Mouse (Mus musculus) lung, postnatal 0 days (tissue): ENCODE data around the gene Ccdc42. TPM values are rescaled to one million over a fixed set of nuclear protein-coding genes. Genes with fewer than 3 reads are reported as not detected.

ENCODE experiments used
- ATAC-seq: fragments of 200-750 bp; cut with Nextera tagmentation; 2 replicates; pipeline ENCODE4 v1.8.0; 2017; ENCODE audit warnings: moderate library complexity
- DNase-seq: peaks from one replicate; pipeline ENCODE4 v3.0.0-alpha.2; 2016; ENCODE audit warnings: low spot score
- H3K27ac ChIP-seq: fragments of 300-500 bp; sonication (generic); 2 replicates; pipeline ENCODE4 v1.5.1; 2014; ENCODE audit warnings: antibody characterized with exemption, mild to moderate bottlenecking, low read length, mixed read lengths
- H3K27me3 ChIP-seq: fragments of 300-500 bp; sonication (generic); replicated peaks from 2 replicates; pipeline ENCODE4 v1.6.1; 2014; ENCODE audit warnings: low read length, mixed read lengths; ENCODE audit not compliant: insufficient read depth
- H3K36me3 ChIP-seq: fragments of 300-500 bp; sonication (generic); 2 replicates; pipeline ENCODE4 v1.6.1; 2014; ENCODE audit warnings: low read length, mixed read lengths; ENCODE audit not compliant: insufficient read depth
- H3K4me1 ChIP-seq: fragments of 300-500 bp; sonication (generic); 2 replicates; pipeline ENCODE4 v1.6.1; 2014; ENCODE audit warnings: antibody characterized with exemption, low read depth, low read length, mixed read lengths; ENCODE audit not compliant: insufficient read depth
- H3K4me2 ChIP-seq: fragments of 300-500 bp; sonication (generic); replicated peaks from 2 replicates; pipeline ENCODE4 v1.6.1; 2014; ENCODE audit warnings: low read depth, mild to moderate bottlenecking, low read length, moderate library complexity, mixed read lengths
- H3K4me3 ChIP-seq: fragments of 300-500 bp; sonication (generic); 2 replicates; pipeline ENCODE4 v1.5.1; 2014; ENCODE audit warnings: low read depth, low read length
- H3K9ac ChIP-seq: fragments of 300-500 bp; sonication (generic); replicated peaks from 2 replicates; pipeline ENCODE4 v1.6.1; 2014; ENCODE audit warnings: low read depth, mild to moderate bottlenecking
- H3K9me3 ChIP-seq: fragments of 300-500 bp; sonication (generic); 2 replicates; pipeline ENCODE4 v1.6.1; 2016; ENCODE audit warnings: low read length, mixed read lengths
- CTCF ChIP-seq: IDR thresholded peaks from 2 replicates; pipeline ENCODE4 v1.5.1; 2016; ENCODE audit warnings: antibody characterized with exemption, mild to moderate bottlenecking
- EP300 ChIP-seq: IDR thresholded peaks from 2 replicates; pipeline ENCODE4 v1.6.1; 2016; ENCODE audit warnings: antibody characterized with exemption, mild to moderate bottlenecking, control low read depth
- WGBS: fragments of 180-500 bp; shearing (Covaris S2); extraction: QIAGEN DNeasy Blood & Tissue Kit; methylation state at CpG from one replicate; pipeline ENCODE4 v1.1.7; 2014; 5-methylcytosine and 5-hydroxymethylcytosine counted together
- polyA plus RNA-seq: library from polyadenylated mRNA; unstranded; fragments of >200 nt; fragmentation: Nextera tagmentation; extraction: Ambion mirVana; gene quantifications from 2 replicates; pipeline ENCODE4 v1.2.1, GENCODE M21; 2015

The Ccdc42 gene
- polyA plus RNA-seq, 1 experiment from 2014 or later = 0.91 TPM

DNA sequence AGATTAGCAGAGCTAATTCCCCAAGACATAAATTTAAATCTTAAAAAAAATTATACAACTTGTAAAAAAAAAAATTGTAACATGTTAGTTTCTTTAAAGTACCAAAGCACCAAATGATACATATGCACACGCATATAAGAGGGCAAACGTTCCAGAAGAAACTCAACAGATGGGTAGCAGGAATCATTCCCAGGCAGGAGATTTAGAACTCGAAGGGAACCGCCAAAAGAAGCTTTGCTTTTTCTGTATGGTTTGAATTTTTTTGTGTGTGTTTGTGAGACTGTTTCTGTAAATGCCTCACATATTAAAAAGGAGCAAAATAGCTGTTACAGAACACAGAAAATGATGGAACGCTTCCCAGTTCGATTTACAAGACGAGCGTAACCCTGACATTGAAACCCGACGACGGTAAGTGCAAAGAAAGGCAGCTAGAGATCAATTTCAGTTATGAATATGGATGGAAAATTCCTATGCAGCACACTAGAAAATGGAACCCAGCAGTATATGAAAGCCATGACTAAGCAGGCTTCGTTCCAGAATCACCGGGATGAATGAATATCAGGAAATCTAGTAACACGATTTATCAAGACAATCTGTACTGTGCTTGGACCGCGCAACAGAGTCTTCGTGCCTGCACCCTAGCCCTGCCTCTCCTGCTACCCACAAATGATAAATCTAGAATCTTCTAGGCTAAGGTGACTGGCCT lies 44.9 kb downstream of the Ccdc42 start:
- Histone ChIP-seq H3K4me2 (no peak overlapping the region), H3K9me3 (no peaks in the 10 kb centered on the region), H3K4me1 (no peaks in the 10 kb centered on the region), H3K27me3 (no peaks in the 10 kb centered on the region), H3K27ac (no peak overlapping the region), H3K36me3 (no peaks in the 10 kb centered on the region), H3K4me3 (no peak overlapping the region), H3K9ac (no peak overlapping the region)
- ATAC-seq (no peak), DNase-seq (no peak)
- 75% methylated on average over 17 of the region's 17 CpGs for WGBS
- TF ChIP-seq CTCF (no peak), EP300 (no peak)

GRCm38 (mm10) chr11:68637861-68638615 lies 51.2 kb downstream of the Ccdc42 start:
- H3K4me1 ChIP-seq = no peaks in the 10 kb centered on the region
- H3K4me3 ChIP-seq = no peak overlapping the region
- TF ChIP-seq CTCF = no peak
- 0 out of 2 replicates have a peak, but pooled peaks have one; percentile 11 for TF ChIP-seq EP300
- DNase-seq (peak; percentile 64), ATAC-seq (no peak)
- WGBS = 21% methylated on average over 10 of the region's 10 CpGs
- H3K36me3 ChIP-seq = no peaks in the 10 kb centered on the region
- H3K9ac ChIP-seq = no peak overlapping the region; the same call in 1 of the 2 replicates
- H3K27me3 ChIP-seq = no peaks in the 10 kb centered on the region
- H3K9me3 ChIP-seq = no peaks in the 10 kb centered on the region
- H3K4me2 ChIP-seq = peak overlapping the region; percentile 30; the same call in 1 of the 2 replicates
- no peak overlapping the region for H3K27ac ChIP-seq

DNA sequence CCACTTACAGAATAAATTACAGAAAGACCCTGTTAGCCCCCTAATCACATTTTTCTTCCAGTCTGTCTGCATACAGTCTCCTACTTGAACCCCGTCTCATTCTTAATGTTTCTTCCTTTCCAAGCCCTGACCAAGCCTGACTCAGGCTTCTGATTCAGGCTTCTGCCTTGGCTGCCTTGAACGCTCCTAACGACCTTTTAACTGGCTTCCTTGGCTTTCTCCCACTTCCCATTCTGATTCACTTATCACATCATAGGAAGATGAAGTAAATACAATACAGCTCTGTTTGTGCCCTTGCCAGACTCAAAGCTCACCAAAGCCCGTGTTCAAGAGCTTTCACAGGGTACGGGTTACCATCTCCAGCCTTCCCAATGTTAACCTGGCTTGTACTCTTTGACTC lies 54.5 kb downstream of the Ccdc42 start:
- Histone ChIP-seq H3K4me2 (no peak overlapping the region), H3K27ac (no peak overlapping the region), H3K36me3 (no peaks in the 10 kb centered on the region), H3K27me3 (no peaks in the 10 kb centered on the region), H3K4me3 (no peak overlapping the region), H3K9me3 (no peaks in the 10 kb centered on the region), H3K9ac (no peak overlapping the region), H3K4me1 (no peaks in the 10 kb centered on the region; the same call in 1 of the 2 replicates)
- ATAC-seq = no peak
- no peak for DNase-seq
- TF ChIP-seq EP300 = no peak
- TF ChIP-seq CTCF = no peak
- WGBS = 63% methylated on average over 5 of the region's 5 CpGs

DNA sequence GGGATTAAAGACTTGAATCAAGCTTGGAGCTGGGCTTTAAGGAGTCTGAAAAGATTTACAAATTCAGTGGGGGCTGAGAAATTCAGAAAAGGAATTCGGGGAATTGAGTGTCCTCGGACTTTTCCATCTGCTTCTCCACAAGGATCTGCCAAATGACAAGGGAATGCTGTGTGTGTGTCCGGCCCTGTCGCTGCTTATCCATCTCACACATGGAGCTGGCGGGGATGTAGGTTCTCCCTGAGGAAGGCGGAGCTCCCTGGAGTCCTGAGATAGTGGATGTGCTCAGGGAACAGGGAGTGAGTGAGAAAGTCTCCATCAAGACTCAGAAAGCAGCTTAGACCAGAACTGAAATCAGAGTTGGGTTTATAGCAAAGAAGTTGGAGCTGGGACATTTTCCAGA lies 58.0 kb downstream of the Ccdc42 start:
- TF ChIP-seq CTCF = no peak
- peak; percentile 35; the same call in 1 of the 2 replicates for TF ChIP-seq EP300
- DNase-seq (peak; percentile 89), ATAC-seq (peak; percentile 88)
- H3K4me3 ChIP-seq = no peak overlapping the region
- no peaks in the 10 kb centered on the region for H3K36me3 ChIP-seq
- H3K27me3 ChIP-seq = no peaks in the 10 kb centered on the region
- peak overlapping the region; percentile 71; the same call in 1 of the 2 replicates for H3K27ac ChIP-seq
- no peaks in the 10 kb centered on the region; the same call in 1 of the 2 replicates for H3K4me1 ChIP-seq
- no peaks in the 10 kb centered on the region for H3K9me3 ChIP-seq
- H3K9ac ChIP-seq = no peak overlapping the region
- WGBS = 49% methylated on average over 6 of the region's 6 CpGs
- H3K4me2 ChIP-seq = no peak overlapping the region

Other genes starting within 250 kb of the Ccdc42 start
- 7.0 and 7.2 TPM in 2 replicates for gene Ntn1, start 186.2 kb upstream of the Ccdc42 start, polyA plus RNA-seq
- gene Pik3r5, start 154.9 kb upstream of the Ccdc42 start, polyA plus RNA-seq = 1.1 and 1.2 TPM in 2 replicates
- gene Pik3r6, start 84.0 kb upstream of the Ccdc42 start, polyA plus RNA-seq = 6.2 and 6.8 TPM in 2 replicates
- 5.8 and 6.3 TPM in 2 replicates for gene Mfsd6l, start 30.8 kb upstream of the Ccdc42 start, polyA plus RNA-seq
- 51.8 and 60.5 TPM in 2 replicates for gene Myh10, start 104.5 kb downstream of the Ccdc42 start, polyA plus RNA-seq